Mouse (Mus musculus): ENCODE data around the gene Ap2a2. TPM values are rescaled to one million over a fixed set of nuclear protein-coding genes. Genes with fewer than 3 reads are reported as not detected.

Ap2a2 gene
- polyA plus RNA-seq (2015; fragmentation: Nextera tagmentation; extraction: Ambion mirVana), result 30.8 and 33.0 TPM in 2 replicates

- H3K4me2 ChIP-seq (replicated peaks; ENCODE audit: low read depth), result peak within 1 kb of the TSS; percentile 82
- peak within 1 kb of the TSS; percentile 94 for H3K9ac ChIP-seq (ENCODE audit: low read length)
- no peaks in the 10 kb centered on the region; the same call in 1 of the 2 replicates for H3K4me1 ChIP-seq (replicated peaks; ENCODE audit: control insufficient read depth, insufficient read depth)
- H3K27ac ChIP-seq (replicated peaks), result peak within 1 kb of the TSS; percentile 88
- H3K36me3 ChIP-seq (ENCODE audit: control insufficient read depth, insufficient read depth, low read length), result no peaks in the 10 kb centered on the region
- WGBS, result 1% methylated on average over 64 of the region's 72 CpGs
- DNase-seq (ENCODE audit: low spot score) (peak; percentile 99), ATAC-seq (ENCODE audit: low FRiP score, low TSS enrichment) (peak; percentile 96)
- TF ChIP-seq CTCF (IDR thresholded peaks at IDR 0.05; ENCODE audit: low read depth) (no peak), EP300 (optimal IDR thresholded peaks at IDR 0.05) (no peak)
- H3K27me3 ChIP-seq (ENCODE audit: control insufficient read depth, insufficient read depth, low read length), result no peaks in the 10 kb centered on the region
- peak within 1 kb of the TSS; percentile 99 for H3K4me3 ChIP-seq (ENCODE audit: low read depth, low read length)
- H3K9me3 ChIP-seq (ENCODE audit: control insufficient read depth, low read length), result no peaks in the 10 kb centered on the region
These were observed at the start of gene Ap2a2 for GRCm38 (mm10) chr7:141561682-141562391. Gene Ap2a2 (plus strand): TSS chr7:141562173.

DNA sequence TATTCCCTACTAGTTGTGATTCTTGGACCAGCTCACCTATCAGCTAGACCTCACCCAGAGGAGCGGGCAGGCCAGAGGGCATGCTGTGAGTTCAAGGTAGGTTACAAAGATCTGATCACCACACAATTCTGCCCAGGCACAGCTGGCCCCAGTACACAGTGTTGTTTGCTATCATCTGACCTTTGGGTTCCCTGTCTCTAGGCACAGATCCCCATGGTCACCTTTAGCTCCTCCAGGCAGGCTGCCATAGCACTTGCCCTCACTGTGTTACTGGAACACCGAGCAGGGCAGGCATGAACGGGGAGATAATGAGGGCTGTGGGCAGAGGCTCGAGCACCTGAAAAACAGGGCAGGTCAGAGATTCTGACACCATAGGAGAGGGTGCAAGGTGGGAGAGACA, 44.3 kb upstream of the Ap2a2 start:
- Histone ChIP-seq H3K27me3 (ENCODE audit: control insufficient read depth, insufficient read depth, low read length) (no peaks in the 10 kb centered on the region), H3K4me3 (ENCODE audit: low read depth, low read length) (no peak overlapping the region), H3K4me2 (replicated peaks; ENCODE audit: low read depth) (no peak overlapping the region), H3K9me3 (ENCODE audit: control insufficient read depth, low read length) (no peaks in the 10 kb centered on the region), H3K9ac (ENCODE audit: low read length) (no peak overlapping the region), H3K27ac (replicated peaks) (no peak overlapping the region), H3K36me3 (ENCODE audit: control insufficient read depth, insufficient read depth, low read length) (peaks cover 4% of the 10 kb centered on the region; the same call in 1 of the 2 replicates), H3K4me1 (replicated peaks; ENCODE audit: control insufficient read depth, insufficient read depth) (no peaks in the 10 kb centered on the region)
- DNase-seq (ENCODE audit: low spot score) (no peak), ATAC-seq (ENCODE audit: low FRiP score, low TSS enrichment) (no peak)
- TF ChIP-seq EP300 (optimal IDR thresholded peaks at IDR 0.05), result no peak
- TF ChIP-seq CTCF (IDR thresholded peaks at IDR 0.05; ENCODE audit: low read depth), result no peak
- WGBS, result 82% methylated on average over 4 of the region's 4 CpGs

DNA sequence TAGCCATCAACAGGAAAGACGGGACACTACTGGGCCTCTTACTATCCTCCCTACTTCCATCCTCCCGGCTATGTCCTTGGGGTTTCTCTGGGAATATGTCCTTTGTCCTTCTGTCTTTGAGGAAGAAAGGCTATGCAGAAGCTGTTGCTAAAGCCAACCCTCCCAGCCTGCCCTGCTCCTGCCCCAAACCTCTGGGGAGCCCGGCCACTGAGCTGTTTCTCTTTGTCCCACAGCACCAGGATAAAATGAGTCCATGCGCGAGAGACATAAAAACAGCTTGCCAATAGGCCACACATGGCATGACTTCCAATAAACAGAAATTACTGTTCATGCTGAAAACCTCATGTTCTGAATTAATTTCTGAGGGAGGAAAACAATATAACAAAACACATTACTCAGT, 43.7 kb upstream of the Ap2a2 start:
- DNase-seq (ENCODE audit: low spot score) (no peak), ATAC-seq (ENCODE audit: low FRiP score, low TSS enrichment) (no peak)
- H3K27me3 ChIP-seq (ENCODE audit: control insufficient read depth, insufficient read depth, low read length), result no peaks in the 10 kb centered on the region
- no peak overlapping the region for H3K27ac ChIP-seq (replicated peaks)
- H3K9me3 ChIP-seq (ENCODE audit: control insufficient read depth, low read length), result no peaks in the 10 kb centered on the region
- H3K4me3 ChIP-seq (ENCODE audit: low read depth, low read length), result no peak overlapping the region
- H3K4me1 ChIP-seq (replicated peaks; ENCODE audit: control insufficient read depth, insufficient read depth), result no peaks in the 10 kb centered on the region
- H3K9ac ChIP-seq (ENCODE audit: low read length), result no peak overlapping the region
- TF ChIP-seq EP300 (optimal IDR thresholded peaks at IDR 0.05) (no peak), CTCF (IDR thresholded peaks at IDR 0.05; ENCODE audit: low read depth) (no peak)
- 94% methylated on average over 5 of the region's 5 CpGs for WGBS
- H3K4me2 ChIP-seq (replicated peaks; ENCODE audit: low read depth), result no peak overlapping the region
- H3K36me3 ChIP-seq (ENCODE audit: control insufficient read depth, insufficient read depth, low read length), result peaks cover 4% of the 10 kb centered on the region; the same call in 1 of the 2 replicates

DNA sequence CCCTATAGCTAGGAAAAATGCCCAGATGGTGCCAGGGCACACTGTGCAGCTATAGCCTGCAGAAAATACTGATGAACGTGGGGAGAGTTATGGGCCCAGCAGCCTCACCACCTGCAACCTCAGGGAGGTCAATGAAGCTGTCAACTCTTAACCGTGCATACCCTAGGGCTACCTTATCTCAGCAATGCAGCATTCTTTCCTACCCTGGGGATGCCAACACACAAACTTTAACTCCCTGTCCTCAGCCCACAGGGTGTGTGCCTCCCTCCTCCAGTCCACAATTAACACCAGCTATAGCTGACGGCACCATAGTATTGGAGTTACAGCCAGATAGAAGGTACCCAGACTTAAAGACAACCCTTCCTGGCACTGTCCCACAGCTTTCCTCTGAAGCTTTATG, 43.0 kb upstream of the Ap2a2 start:
- H3K27ac ChIP-seq (replicated peaks), result no peak overlapping the region
- H3K4me2 ChIP-seq (replicated peaks; ENCODE audit: low read depth), result no peak overlapping the region
- H3K36me3 ChIP-seq (ENCODE audit: control insufficient read depth, insufficient read depth, low read length), result peaks cover 4% of the 10 kb centered on the region; the same call in 1 of the 2 replicates
- no peak overlapping the region for H3K9ac ChIP-seq (ENCODE audit: low read length)
- no peak for ATAC-seq (ENCODE audit: low FRiP score, low TSS enrichment)
- TF ChIP-seq CTCF (IDR thresholded peaks at IDR 0.05; ENCODE audit: low read depth), result no peak
- 79% methylated on average over 3 of the region's 3 CpGs for WGBS
- no peak for DNase-seq (ENCODE audit: low spot score)
- no peaks in the 10 kb centered on the region for H3K4me1 ChIP-seq (replicated peaks; ENCODE audit: control insufficient read depth, insufficient read depth)
- no peak overlapping the region for H3K4me3 ChIP-seq (ENCODE audit: low read depth, low read length)
- no peaks in the 10 kb centered on the region for H3K9me3 ChIP-seq (ENCODE audit: control insufficient read depth, low read length)
- H3K27me3 ChIP-seq (ENCODE audit: control insufficient read depth, insufficient read depth, low read length), result no peaks in the 10 kb centered on the region

- Histone ChIP-seq H3K27me3 (ENCODE audit: control insufficient read depth, insufficient read depth, low read length) (no peaks in the 10 kb centered on the region), H3K4me2 (replicated peaks; ENCODE audit: low read depth) (no peak overlapping the region), H3K4me3 (ENCODE audit: low read depth, low read length) (no peak overlapping the region), H3K27ac (replicated peaks) (no peak overlapping the region), H3K9ac (ENCODE audit: low read length) (no peak overlapping the region), H3K36me3 (ENCODE audit: control insufficient read depth, insufficient read depth, low read length) (peaks cover 4% of the 10 kb centered on the region; the same call in 1 of the 2 replicates), H3K9me3 (ENCODE audit: control insufficient read depth, low read length) (no peaks in the 10 kb centered on the region), H3K4me1 (replicated peaks; ENCODE audit: control insufficient read depth, insufficient read depth) (no peaks in the 10 kb centered on the region)
- DNase-seq (ENCODE audit: low spot score), result no peak
- 81% methylated on average over 1 of the region's 1 CpGs for WGBS
- ATAC-seq (ENCODE audit: low FRiP score, low TSS enrichment), result no peak
- TF ChIP-seq EP300 (optimal IDR thresholded peaks at IDR 0.05) (no peak), CTCF (IDR thresholded peaks at IDR 0.05; ENCODE audit: low read depth) (no peak)
These were observed 42.2 kb upstream of the Ap2a2 start for GRCm38 (mm10) chr7:141519795-141520194.

DNA sequence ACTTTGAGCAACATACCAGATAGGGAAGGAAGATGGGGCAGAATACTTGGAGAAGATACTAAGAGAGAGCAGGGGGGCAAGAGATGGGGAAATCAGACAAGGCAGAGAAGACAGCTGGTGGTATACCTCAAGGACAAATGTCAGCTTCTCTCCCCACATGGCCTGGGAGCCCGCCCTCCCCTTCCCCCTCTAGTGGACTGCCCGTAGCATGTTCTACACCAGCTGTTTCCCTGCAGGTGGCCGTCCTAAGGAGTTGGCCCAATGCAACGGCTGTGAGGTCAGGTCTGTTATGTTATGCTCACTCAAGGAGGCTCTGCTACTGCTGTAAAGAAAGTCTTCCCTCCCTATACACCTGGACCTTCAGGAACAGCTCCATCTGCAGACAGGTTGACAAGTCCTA, 39.0 kb upstream of the Ap2a2 start:
- H3K27ac ChIP-seq (replicated peaks), result no peak overlapping the region
- H3K36me3 ChIP-seq (ENCODE audit: control insufficient read depth, insufficient read depth, low read length), result peaks cover 2% of the 10 kb centered on the region; the same call in 1 of the 2 replicates
- H3K27me3 ChIP-seq (ENCODE audit: control insufficient read depth, insufficient read depth, low read length), result no peaks in the 10 kb centered on the region
- WGBS, result 46% methylated on average over 4 of the region's 4 CpGs
- H3K4me3 ChIP-seq (ENCODE audit: low read depth, low read length), result no peak overlapping the region
- no peaks in the 10 kb centered on the region for H3K4me1 ChIP-seq (replicated peaks; ENCODE audit: control insufficient read depth, insufficient read depth)
- ATAC-seq (ENCODE audit: low FRiP score, low TSS enrichment) (no peak), DNase-seq (ENCODE audit: low spot score) (no peak)
- no peak overlapping the region for H3K9ac ChIP-seq (ENCODE audit: low read length)
- H3K4me2 ChIP-seq (replicated peaks; ENCODE audit: low read depth), result no peak overlapping the region
- TF ChIP-seq EP300 (optimal IDR thresholded peaks at IDR 0.05), result no peak
- no peak for TF ChIP-seq CTCF (IDR thresholded peaks at IDR 0.05; ENCODE audit: low read depth)
- no peaks in the 10 kb centered on the region for H3K9me3 ChIP-seq (ENCODE audit: control insufficient read depth, low read length)
